Mouse (Mus musculus) lung, embryonic 16.5 days (tissue): ENCODE measurements around the gene Tpp2. TPM values are rescaled to one million over a fixed set of nuclear protein-coding genes. Genes with fewer than 3 reads are reported as not detected.

Experiments used
- ATAC-seq: fragments of 200-750 bp; cut with Nextera tagmentation; 2 replicates; pipeline ENCODE4 v1.8.0; 2017; ENCODE audit warnings: low read depth, mild to moderate bottlenecking, moderate library complexity
- H3K27ac ChIP-seq: fragments of 300-500 bp; sonication (generic); 2 replicates; pipeline ENCODE4 v1.5.1; 2014; ENCODE audit warnings: mild to moderate bottlenecking, control low read depth, low read length
- H3K27me3 ChIP-seq: fragments of 300-500 bp; sonication (generic); 2 replicates; pipeline ENCODE4 v1.6.1; 2014; ENCODE audit warnings: low read depth, low read length, mixed read lengths; ENCODE audit not compliant: control insufficient read depth, insufficient read depth
- H3K36me3 ChIP-seq: fragments of 300-500 bp; sonication (generic); 2 replicates; pipeline ENCODE4 v1.6.1; 2014; ENCODE audit warnings: low read length; ENCODE audit not compliant: control insufficient read depth, insufficient read depth
- H3K4me1 ChIP-seq: fragments of 300-500 bp; sonication (generic); replicated peaks from 2 replicates; pipeline ENCODE4 v1.6.1; 2014; ENCODE audit warnings: low read length, mixed read lengths; ENCODE audit not compliant: control insufficient read depth, insufficient read depth
- H3K4me2 ChIP-seq: fragments of 300-500 bp; sonication (generic); 2 replicates; pipeline ENCODE4 v1.6.1; 2014; ENCODE audit warnings: low read depth, low read length, control low read depth
- H3K4me3 ChIP-seq: fragments of 300-500 bp; sonication (generic); 2 replicates; pipeline ENCODE4 v1.5.1; 2014; ENCODE audit warnings: mild to moderate bottlenecking, low read length, control low read depth
- H3K9ac ChIP-seq: fragments of 300-500 bp; sonication (generic); 2 replicates; pipeline ENCODE4 v1.6.1; 2014; ENCODE audit warnings: low read length, control low read depth
- H3K9me3 ChIP-seq: fragments of 300-500 bp; sonication (generic); 2 replicates; pipeline ENCODE4 v1.6.1; 2016; ENCODE audit warnings: low read length; ENCODE audit not compliant: control insufficient read depth
- WGBS: fragments of 180-500 bp; shearing (Covaris S2); extraction: QIAGEN DNeasy Blood & Tissue Kit; methylation state at CpG from one replicate; pipeline ENCODE4 v1.1.7; 2014; 5-methylcytosine and 5-hydroxymethylcytosine counted together
- polyA plus RNA-seq: library from polyadenylated mRNA; unstranded; fragments of >200 nt; fragmentation: Nextera tagmentation; extraction: Ambion mirVana; gene quantifications from 2 replicates; pipeline ENCODE4 v1.2.1, GENCODE M21; 2015

The Tpp2 gene
- polyA plus RNA-seq, 1 experiment from 2014 or later: 62.9 TPM

- Histone ChIP-seq H3K27me3 (no peaks in the 10 kb centered on the region), H3K9me3 (no peaks in the 10 kb centered on the region), H3K4me2 (no peak overlapping the region), H3K4me1 (no peaks in the 10 kb centered on the region), H3K4me3 (no peak overlapping the region), H3K9ac (no peak overlapping the region), H3K27ac (no peak overlapping the region), H3K36me3 (peaks cover 6% of the 10 kb centered on the region; the same call in 1 of the 2 replicates)
- no peak for ATAC-seq
- 60% methylated on average over 3 of the region's 3 CpGs for WGBS
Measured at GRCm38 (mm10) chr1:43971089-43971488, 37.6 kb downstream of the Tpp2 start.

GRCm38 (mm10) chr1:43996914-43997589 lies 63.6 kb downstream of the Tpp2 start:
- H3K27ac ChIP-seq: no peak overlapping the region
- no peak overlapping the region for H3K4me3 ChIP-seq
- no peaks in the 10 kb centered on the region for H3K4me1 ChIP-seq
- no peak for ATAC-seq
- H3K9me3 ChIP-seq: no peaks in the 10 kb centered on the region
- 89% methylated on average over 4 of the region's 4 CpGs for WGBS
- H3K9ac ChIP-seq: no peak overlapping the region
- peaks cover 41% of the 10 kb centered on the region for H3K36me3 ChIP-seq
- H3K27me3 ChIP-seq: no peaks in the 10 kb centered on the region
- H3K4me2 ChIP-seq: no peak overlapping the region

- no peak overlapping the region for H3K4me3 ChIP-seq
- H3K9me3 ChIP-seq: no peaks in the 10 kb centered on the region
- H3K4me2 ChIP-seq: no peak overlapping the region
- H3K27me3 ChIP-seq: no peaks in the 10 kb centered on the region
- H3K9ac ChIP-seq: no peak overlapping the region
- H3K27ac ChIP-seq: no peak overlapping the region
- H3K4me1 ChIP-seq: no peaks in the 10 kb centered on the region
- 78% methylated on average over 2 of the region's 2 CpGs for WGBS
- peaks cover 7% of the 10 kb centered on the region for H3K36me3 ChIP-seq
- peak; percentile 61; the same call in 1 of the 2 replicates for ATAC-seq
Measured at GRCm38 (mm10) chr1:44004513-44004912, 71.1 kb downstream of the Tpp2 start.

- WGBS: 85% methylated on average over 2 of the region's 2 CpGs
- H3K4me2 ChIP-seq: no peak overlapping the region
- no peak overlapping the region for H3K9ac ChIP-seq
- H3K36me3 ChIP-seq: no peaks in the 10 kb centered on the region
- no peaks in the 10 kb centered on the region for H3K9me3 ChIP-seq
- no peak overlapping the region for H3K27ac ChIP-seq
- no peaks in the 10 kb centered on the region for H3K4me1 ChIP-seq
- H3K4me3 ChIP-seq: no peak overlapping the region
- no peaks in the 10 kb centered on the region for H3K27me3 ChIP-seq
- no peak for ATAC-seq
Measured at GRCm38 (mm10) chr1:44015556-44015955, 82.1 kb downstream of the Tpp2 start.

GRCm38 (mm10) chr1:44019934-44020333 lies 86.5 kb downstream of the Tpp2 start, which contains the start of gene Mettl21c:
TSS of gene Mettl21c (minus strand) at chr1:44020034.
- no peak within 1 kb of the TSS for H3K4me3 ChIP-seq
- H3K4me2 ChIP-seq: no peak within 1 kb of the TSS
- no peaks in the 10 kb centered on the region for H3K27me3 ChIP-seq
- no peak for ATAC-seq
- H3K9ac ChIP-seq: no peak within 1 kb of the TSS
- no peaks in the 10 kb centered on the region for H3K36me3 ChIP-seq
- no peaks in the 10 kb centered on the region for H3K4me1 ChIP-seq
- no peak within 1 kb of the TSS for H3K27ac ChIP-seq
- no peaks in the 10 kb centered on the region for H3K9me3 ChIP-seq

GRCm38 (mm10) chr1:44022656-44023055 lies 89.2 kb downstream of the Tpp2 start:
- Histone ChIP-seq H3K27ac (no peak overlapping the region), H3K4me1 (no peaks in the 10 kb centered on the region), H3K36me3 (no peaks in the 10 kb centered on the region), H3K27me3 (no peaks in the 10 kb centered on the region), H3K4me3 (no peak overlapping the region), H3K9me3 (no peaks in the 10 kb centered on the region), H3K9ac (no peak overlapping the region), H3K4me2 (no peak overlapping the region)
- 81% methylated on average over 1 of the region's 1 CpGs for WGBS
- no peak for ATAC-seq

- Histone ChIP-seq H3K4me3 (no peak overlapping the region), H3K4me2 (no peak overlapping the region), H3K27me3 (no peaks in the 10 kb centered on the region), H3K9ac (no peak overlapping the region), H3K4me1 (no peaks in the 10 kb centered on the region), H3K36me3 (no peaks in the 10 kb centered on the region), H3K27ac (no peak overlapping the region), H3K9me3 (no peaks in the 10 kb centered on the region)
- ATAC-seq: no peak
- 88% methylated on average over 1 of the region's 1 CpGs for WGBS
Measured at GRCm38 (mm10) chr1:44027651-44028050, 94.2 kb downstream of the Tpp2 start.

GRCm38 (mm10) chr1:44032213-44032612 lies 98.8 kb downstream of the Tpp2 start:
- no peak overlapping the region for H3K4me3 ChIP-seq
- no peaks in the 10 kb centered on the region for H3K4me1 ChIP-seq
- 62% methylated on average over 2 of the region's 2 CpGs for WGBS
- ATAC-seq: no peak
- no peaks in the 10 kb centered on the region for H3K36me3 ChIP-seq
- H3K4me2 ChIP-seq: no peak overlapping the region
- no peaks in the 10 kb centered on the region for H3K27me3 ChIP-seq
- H3K9me3 ChIP-seq: no peaks in the 10 kb centered on the region
- H3K9ac ChIP-seq: no peak overlapping the region
- no peak overlapping the region for H3K27ac ChIP-seq

GRCm38 (mm10) chr1:44032948-44033347 lies 99.5 kb downstream of the Tpp2 start:
- Histone ChIP-seq H3K9me3 (no peaks in the 10 kb centered on the region), H3K4me1 (no peaks in the 10 kb centered on the region), H3K9ac (no peak overlapping the region), H3K27ac (no peak overlapping the region), H3K4me2 (no peak overlapping the region), H3K27me3 (no peaks in the 10 kb centered on the region), H3K36me3 (no peaks in the 10 kb centered on the region), H3K4me3 (no peak overlapping the region)
- WGBS: 75% methylated on average over 5 of the region's 5 CpGs
- no peak for ATAC-seq
